Mouse (Mus musculus) c-Kit-positive CD71-negative TER-119-negative erythroid progenitor cells, embryonic 14.5 days (primary cell): ENCODE measurements around the gene Nova2.

Source experiments
- DNase-seq: peaks from one replicate; pipeline ENCODE4 v3.0.0-alpha.2; 2013; ENCODE audit warnings: low read depth

The Nova2 gene

GRCm38 (mm10) chr7:19012025-19012621 lies 86.4 kb downstream of the Nova2 start:
- DNase-seq: no peak

GRCm38 (mm10) chr7:19012882-19013281 lies 87.2 kb downstream of the Nova2 start:
- no peak for DNase-seq

GRCm38 (mm10) chr7:19014452-19014851 lies 88.8 kb downstream of the Nova2 start:
- no peak for DNase-seq
